Mouse (Mus musculus): ENCODE data around the gene Cwc22.

Cwc22 gene

GRCm38 (mm10) chr2:77876331-77876730 lies 69.8 kb downstream of the Cwc22 start:
- DNase-seq (ENCODE audit: low spot score in 2 of 2), result no peak

GRCm38 (mm10) chr2:77875516-77875915 lies 70.7 kb downstream of the Cwc22 start:
- DNase-seq (ENCODE audit: low spot score in 2 of 2), result no peak

GRCm38 (mm10) chr2:77874678-77875077 lies 71.5 kb downstream of the Cwc22 start:
- DNase-seq (ENCODE audit: low spot score in 2 of 2), result no peak

- no peak for DNase-seq (ENCODE audit: low spot score in 2 of 2)
Observed at GRCm38 (mm10) chr2:77873806-77874205, 72.4 kb downstream of the Cwc22 start.

GRCm38 (mm10) chr2:77872676-77873075 lies 73.5 kb downstream of the Cwc22 start:
- no peak for DNase-seq (ENCODE audit: low spot score in 2 of 2)

GRCm38 (mm10) chr2:77871146-77871545 lies 75.0 kb downstream of the Cwc22 start:
- no peak for DNase-seq (ENCODE audit: low spot score in 2 of 2)

GRCm38 (mm10) chr2:77869729-77870280 lies 76.4 kb downstream of the Cwc22 start:
- DNase-seq (ENCODE audit: low spot score in 2 of 2), result no peak

- DNase-seq (ENCODE audit: low spot score in 2 of 2), result no peak
Observed at GRCm38 (mm10) chr2:77863934-77864333, 82.2 kb downstream of the Cwc22 start.

GRCm38 (mm10) chr2:77863522-77863921 lies 82.7 kb downstream of the Cwc22 start:
- no peak for DNase-seq (ENCODE audit: low spot score in 2 of 2)

GRCm38 (mm10) chr2:77841464-77841863 lies 104.7 kb downstream of the Cwc22 start:
- DNase-seq (ENCODE audit: low spot score in 2 of 2), result no peak

- DNase-seq (ENCODE audit: low spot score in 2 of 2), result no peak
Observed at GRCm38 (mm10) chr2:77839587-77839986, 106.6 kb downstream of the Cwc22 start.

GRCm38 (mm10) chr2:77838688-77839087 lies 107.5 kb downstream of the Cwc22 start:
- no peak for DNase-seq (ENCODE audit: low spot score in 2 of 2)

- DNase-seq (ENCODE audit: low spot score in 2 of 2), result no peak
Observed at GRCm38 (mm10) chr2:77835781-77836180, 110.4 kb downstream of the Cwc22 start.
